Mouse (Mus musculus) olfactory bulb, adult 2 months (tissue): ENCODE data around the gene Lrba. TPM values are rescaled to one million over a fixed set of nuclear protein-coding genes. Genes with fewer than 3 reads are reported as not detected.

ENCODE experiments used
- H3K27ac ChIP-seq: fragments of 200-500 bp; 2 replicates; pipeline ENCODE4 v1.5.1; 2012; ENCODE audit warnings: low read depth, low read length; ENCODE audit not compliant: insufficient read depth
- H3K4me1 ChIP-seq: fragments of 200-500 bp; 2 replicates; pipeline ENCODE4 v1.6.1; 2012; ENCODE audit warnings: low read length; ENCODE audit not compliant: control insufficient read depth, insufficient read depth
- H3K4me3 ChIP-seq: fragments of 200-500 bp; 2 replicates; pipeline ENCODE4 v1.5.1; 2012; ENCODE audit warnings: mild to moderate bottlenecking, low read depth, low read length, moderate library complexity; ENCODE audit not compliant: insufficient read depth
- CTCF ChIP-seq: fragments of 200-500 bp; IDR thresholded peaks from 2 replicates; pipeline ENCODE4 v1.5.1; 2012; ENCODE audit warnings: low read depth, mild to moderate bottlenecking, low read length, moderate library complexity; ENCODE audit not compliant: insufficient read depth
- POLR2A ChIP-seq: fragments of 200-500 bp; IDR thresholded peaks from 2 replicates; pipeline ENCODE4 v1.6.1; 2012; ENCODE audit warnings: mild to moderate bottlenecking, low read depth, low read length, moderate library complexity; ENCODE audit not compliant: insufficient read depth
- WGBS: fragments of 180-500 bp; shearing (Covaris S2); methylation state at CpG from one replicate; pipeline ENCODE4 v1.1.7; 2018; 5-methylcytosine and 5-hydroxymethylcytosine counted together
- polyA plus RNA-seq: library from polyadenylated mRNA; stranded (reverse); fragments of >200 nt; gene quantifications from 2 replicates; pipeline ENCODE4 v1.2.4, GENCODE M21; 2012; ENCODE audit warnings: low replicate concordance; ENCODE audit not compliant: missing spikeins, insufficient read depth, insufficient read length

Gene Lrba
- polyA plus RNA-seq, 1 experiment: not detected

- WGBS: 38% methylated on average over 1 of the region's 1 CpGs
- no peak overlapping the region for H3K27ac ChIP-seq
- no peak for TF ChIP-seq POLR2A
- no peak for TF ChIP-seq CTCF
Measured at GRCm38 (mm10) chr3:86701163-86701563, 476.7 kb downstream of the Lrba start.

GRCm38 (mm10) chr3:86709472-86709871, 485.0 kb downstream of the Lrba start:
- TF ChIP-seq CTCF: no peak
- TF ChIP-seq POLR2A: no peak
- H3K4me3 ChIP-seq: no peak overlapping the region
- H3K4me1 ChIP-seq: peaks cover 2% of the 10 kb centered on the region; the same call in 1 of the 2 replicates
- 70% methylated on average over 4 of the region's 4 CpGs for WGBS
- H3K27ac ChIP-seq: no peak overlapping the region

More at GRCm38 (mm10) chr3:86701163-86701563, 476.7 kb downstream of the Lrba start:
- H3K4me1 ChIP-seq: no peaks in the 10 kb centered on the region
- no peak overlapping the region for H3K4me3 ChIP-seq

- Histone ChIP-seq H3K4me3 (no peak overlapping the region), H3K27ac (no peak overlapping the region), H3K4me1 (peaks cover 2% of the 10 kb centered on the region; the same call in 1 of the 2 replicates)
- TF ChIP-seq POLR2A (no peak), CTCF (no peak)
- 60% methylated on average over 1 of the region's 1 CpGs for WGBS
Measured at GRCm38 (mm10) chr3:86711530-86711929, 487.1 kb downstream of the Lrba start.

- WGBS: 49% methylated on average over 3 of the region's 3 CpGs
- no peak overlapping the region for H3K4me3 ChIP-seq
- H3K4me1 ChIP-seq: peaks cover 2% of the 10 kb centered on the region; the same call in 1 of the 2 replicates
- no peak overlapping the region for H3K27ac ChIP-seq
- TF ChIP-seq POLR2A: no peak
- no peak for TF ChIP-seq CTCF
Measured at GRCm38 (mm10) chr3:86712758-86713157, 488.3 kb downstream of the Lrba start.

- 83% methylated on average over 2 of the region's 2 CpGs for WGBS
- TF ChIP-seq POLR2A: no peak
- Histone ChIP-seq H3K4me3 (no peak overlapping the region), H3K4me1 (peaks cover 2% of the 10 kb centered on the region; the same call in 1 of the 2 replicates), H3K27ac (no peak overlapping the region)
Measured at GRCm38 (mm10) chr3:86714446-86714845, 490.0 kb downstream of the Lrba start.

GRCm38 (mm10) chr3:86723415-86724298, 499.2 kb downstream of the Lrba start:
- TF ChIP-seq POLR2A (no peak), CTCF (no peak)
- 39% methylated on average over 9 of the region's 9 CpGs for WGBS
- Histone ChIP-seq H3K4me3 (no peak overlapping the region), H3K27ac (no peak overlapping the region), H3K4me1 (no peaks in the 10 kb centered on the region)

- TF ChIP-seq POLR2A: no peak
- no peak for TF ChIP-seq CTCF
- WGBS: 87% methylated on average over 9 of the region's 9 CpGs
- Histone ChIP-seq H3K4me3 (no peak overlapping the region), H3K4me1 (no peaks in the 10 kb centered on the region), H3K27ac (no peak overlapping the region)
Measured at GRCm38 (mm10) chr3:86725113-86725512, 500.6 kb downstream of the Lrba start.

- 57% methylated on average over 3 of the region's 3 CpGs for WGBS
- Histone ChIP-seq H3K4me1 (no peaks in the 10 kb centered on the region), H3K27ac (no peak overlapping the region), H3K4me3 (no peak overlapping the region)
- no peak for TF ChIP-seq CTCF
- no peak for TF ChIP-seq POLR2A
Measured at GRCm38 (mm10) chr3:86738831-86739230, 514.4 kb downstream of the Lrba start.

- no peak for TF ChIP-seq CTCF
- no peak for TF ChIP-seq POLR2A
- Histone ChIP-seq H3K4me1 (no peaks in the 10 kb centered on the region), H3K27ac (no peak overlapping the region), H3K4me3 (no peak overlapping the region)
- 85% methylated on average over 4 of the region's 4 CpGs for WGBS
Measured at GRCm38 (mm10) chr3:86739745-86740144, 515.3 kb downstream of the Lrba start.
